Mouse (Mus musculus): ENCODE results near the gene Ntrk3.

DNA sequence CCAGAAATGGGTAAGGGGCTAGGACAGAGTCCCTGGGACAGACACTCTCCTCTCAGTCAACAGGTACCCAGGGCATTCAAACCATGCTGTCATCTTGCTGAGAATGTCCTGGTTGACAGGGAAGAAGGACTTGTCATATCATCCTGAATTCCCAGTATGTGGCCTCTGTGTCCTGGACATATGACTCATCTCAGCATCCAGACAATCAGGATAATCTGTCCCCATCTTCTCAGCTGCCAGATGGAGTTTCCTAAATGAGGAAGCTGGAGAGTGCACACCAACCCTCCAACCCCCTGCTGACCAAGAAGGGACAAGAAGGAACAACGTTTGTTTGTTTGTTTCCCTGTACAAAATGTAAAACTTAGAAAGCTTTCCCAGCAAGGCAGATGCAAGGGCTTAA is 156.5 kb downstream of the Ntrk3 start:
- no peak for TF ChIP-seq CTCF (IDR thresholded peaks at IDR 0.05; ENCODE audit: extremely low read depth, insufficient read depth, low read length)
- TF ChIP-seq POLR2A (IDR thresholded peaks at IDR 0.05; ENCODE audit: extremely low read depth, insufficient read depth, low read length), result no peak
